Mouse (Mus musculus): ENCODE measurements around the gene Catsper2. TPM values are rescaled to one million over a fixed set of nuclear protein-coding genes. Genes with fewer than 3 reads are reported as not detected.

Gene Catsper2
- total and polyA plus RNA-seq, 3 experiments, result 3.4 to 4.2 (median 3.8) TPM

GRCm38 (mm10) chr2:121353156-121353555, 60.4 kb downstream of the Catsper2 start:
- Histone ChIP-seq H3K27ac (peak overlapping the region; percentile 36; the same call in 1 of the 2 replicates), H3K4me1 (ENCODE audit: control insufficient read depth, insufficient read depth, low read length) (no peaks in the 10 kb centered on the region; the same call in none of the 2 replicates), H3K9ac (ENCODE audit: low read depth, low read length) (no peak overlapping the region), H3K36me3 (ENCODE audit: control insufficient read depth, insufficient read depth, low read length) (no peaks in the 10 kb centered on the region), H3K4me3 (no peak overlapping the region), H3K79me2 (replicated peaks; ENCODE audit: control insufficient read depth, insufficient read depth, low read length) (no peaks in the 10 kb centered on the region), H3K27me3 (ENCODE audit: control insufficient read depth, insufficient read depth, low read length) (peaks cover 2% of the 10 kb centered on the region; the same call in 1 of the 2 replicates)
- intact Hi-C loops (cut with DNase I), result loop anchor here (5.0 kb wide), 1 partner anchor 59 kb away; the partner anchor contains the start of genes Catsper2 and Pdia3
- WGBS, result 22% methylated on average over 8 of the region's 8 CpGs
- DNase-seq, result peak in 1 of 2 experiments; percentile 45
- TF ChIP-seq EP300 (IDR thresholded peaks at IDR 0.05; ENCODE audit: insufficient read depth, low read depth, low read length) (peak; percentile 89), CTCF (IDR thresholded peaks at IDR 0.05) (no peak), POLR2A (IDR thresholded peaks at IDR 0.05; ENCODE audit: insufficient read depth, low read depth, low read length) (peak; percentile 51; the same call in 1 of the 2 replicates)

Small RNA genes lying within 50 kb of the gene (microRNA-seq; reads per million reads assigned to microRNA genes)
- 0 reads per million in 2 experiments for gene Gm22953

Other genes starting within 250 kb of the Catsper2 start
- 10 to 100 TPM; 13.7 to 14.3 TPM for gene Tubgcp4, start 243.1 kb downstream of the Catsper2 start, total RNA-seq (2021)
- gene Tubgcp4, start 243.1 kb downstream of the Catsper2 start, polyA plus RNA-seq (2012; rRNA removed), result 18.5 and 22.8 TPM in 2 replicates
- gene Zscan29, start 242.7 kb downstream of the Catsper2 start, total RNA-seq (2021), result 1 to 10 TPM; 5.2 to 6.4 TPM
- gene Zscan29, start 242.7 kb downstream of the Catsper2 start, polyA plus RNA-seq (2012; rRNA removed), result 2.0 and 2.3 TPM in 2 replicates
- gene Trp53bp1, start 142.4 kb downstream of the Catsper2 start, total RNA-seq (2021), result 10 to 100 TPM; 28.3 to 29.4 TPM
- 13.0 and 25.6 TPM in 2 replicates for gene Trp53bp1, start 142.4 kb downstream of the Catsper2 start, polyA plus RNA-seq (2012; rRNA removed)
- gene Map1a, start 124.2 kb downstream of the Catsper2 start, total RNA-seq (2021), result 1 to 10 TPM; 4.4 to 5.8 TPM
- gene Map1a, start 124.2 kb downstream of the Catsper2 start, polyA plus RNA-seq (2012; rRNA removed), result 3.1 and 4.3 TPM in 2 replicates
- 10 to 100 TPM; 85.1 to 93.6 TPM for gene Ppip5k1, start 58.4 kb downstream of the Catsper2 start, total RNA-seq (2021)
- 44.3 and 65.0 TPM in 2 replicates for gene Ppip5k1, start 58.4 kb downstream of the Catsper2 start, polyA plus RNA-seq (2012; rRNA removed)
- gene Ckmt1, start 56.1 kb downstream of the Catsper2 start, total RNA-seq (2021), result 1 to 10 TPM; 1.0 to 2.1 TPM
- gene Ckmt1, start 56.1 kb downstream of the Catsper2 start, polyA plus RNA-seq (2012; rRNA removed), result 4.7 and 5.3 TPM in 2 replicates
- not detected for gene Strc, start 26.6 kb downstream of the Catsper2 start, total RNA-seq (2021)
- gene Strc, start 26.6 kb downstream of the Catsper2 start, polyA plus RNA-seq (2012; rRNA removed), result 0.09 and 0.10 TPM in 2 replicates
- gene Pdia3, start within 50 bp of the Catsper2 start, total RNA-seq (2021), result 100 to 1,000 TPM; 145 to 148 TPM
- 76.0 and 96.6 TPM in 2 replicates for gene Pdia3, start within 50 bp of the Catsper2 start, polyA plus RNA-seq (2012; rRNA removed)
- under 1 TPM in 1 of 2 experiments, not detected in 1; 0.13 TPM for gene Ell3, start 30.5 kb upstream of the Catsper2 start, total RNA-seq (2021)
- gene Ell3, start 30.5 kb upstream of the Catsper2 start, polyA plus RNA-seq (2012; rRNA removed), result 0.15 and 0.47 TPM in 2 replicates
- 100 to 1,000 TPM; 369 to 415 TPM for gene Serf2, start 35.4 kb upstream of the Catsper2 start, total RNA-seq (2021)
- gene Serf2, start 35.4 kb upstream of the Catsper2 start, polyA plus RNA-seq (2012; rRNA removed), result 339 and 340 TPM in 2 replicates
- gene Hypk, start 39.5 kb upstream of the Catsper2 start, total RNA-seq (2021), result 10 to 100 TPM; 19.8 to 23.5 TPM
- 10.4 and 19.4 TPM in 2 replicates for gene Hypk, start 39.5 kb upstream of the Catsper2 start, polyA plus RNA-seq (2012; rRNA removed)
- gene Serinc4, start 43.0 kb upstream of the Catsper2 start, total RNA-seq (2021), result not detected
- gene Serinc4, start 43.0 kb upstream of the Catsper2 start, polyA plus RNA-seq (2012; rRNA removed), result 0.09 and 0.21 TPM in 2 replicates
- 10 to 100 TPM; 30.9 to 35.0 TPM for gene Mfap1b, start 60.3 kb upstream of the Catsper2 start, total RNA-seq (2021)
- 4.3 and 8.6 TPM in 2 replicates for gene Mfap1b, start 60.3 kb upstream of the Catsper2 start, polyA plus RNA-seq (2012; rRNA removed)
- gene Mfap1a, start 92.9 kb upstream of the Catsper2 start, total RNA-seq (2021), result 10 to 100 TPM; 30.5 to 33.1 TPM
- gene Mfap1a, start 92.9 kb upstream of the Catsper2 start, polyA plus RNA-seq (2012; rRNA removed), result 5.0 and 10.9 TPM in 2 replicates
- 1 to 10 TPM; 2.9 to 3.0 TPM for gene Wdr76, start 92.9 kb upstream of the Catsper2 start, total RNA-seq (2021)
- gene Wdr76, start 92.9 kb upstream of the Catsper2 start, polyA plus RNA-seq (2012; rRNA removed), result 1.2 and 2.0 TPM in 2 replicates